Mouse (Mus musculus) right cerebral cortex, postnatal 10 days (tissue): ENCODE data around the gene Pon1.
"Not testable (repeated sequence)": the region's sequence is repeated elsewhere in the genome, so short reads cannot be mapped to it uniquely, and the experiment has no call there.

ENCODE experiments used
- DNase-seq, 2 experiments: peaks; one replicate each; pipeline ENCODE4 v3.0.0; 2021; ENCODE audit warnings: low spot score in 2 of 2

The Pon1 gene

GRCm38 (mm10) chr6:5193693-5194092 is at the start of gene Pon1:
TSS of gene Pon1 (minus strand) at chr6:5193946.
- no peak for DNase-seq

- DNase-seq, result no peak
Observed at GRCm38 (mm10) chr6:5238799-5239198, 45.1 kb upstream of the Pon1 start.

GRCm38 (mm10) chr6:5237510-5237909 is 43.8 kb upstream of the Pon1 start:
- DNase-seq, result no peak

GRCm38 (mm10) chr6:5236843-5237371 is 43.2 kb upstream of the Pon1 start:
- no peak for DNase-seq

GRCm38 (mm10) chr6:5234563-5234962 is 40.8 kb upstream of the Pon1 start:
- DNase-seq, result no peak

- no peak for DNase-seq
Observed at GRCm38 (mm10) chr6:5233812-5234211, 40.1 kb upstream of the Pon1 start.

- no peak for DNase-seq
Observed at GRCm38 (mm10) chr6:5232022-5232421, 38.3 kb upstream of the Pon1 start.

GRCm38 (mm10) chr6:5230261-5230660 is 36.5 kb upstream of the Pon1 start:
- DNase-seq, result no peak

- not testable (repeated sequence) for DNase-seq
Observed at GRCm38 (mm10) chr6:5223551-5223950, 29.8 kb upstream of the Pon1 start.

- no peak for DNase-seq
Observed at GRCm38 (mm10) chr6:5222080-5222479, 28.3 kb upstream of the Pon1 start.

- no peak for DNase-seq
Observed at GRCm38 (mm10) chr6:5218190-5218589, 24.4 kb upstream of the Pon1 start.

GRCm38 (mm10) chr6:5207817-5208216 is 14.1 kb upstream of the Pon1 start:
- no peak for DNase-seq

GRCm38 (mm10) chr6:5199916-5200315 is 6.2 kb upstream of the Pon1 start:
- DNase-seq, result no peak

- DNase-seq, result no peak
Observed at GRCm38 (mm10) chr6:5199376-5199905, 5.7 kb upstream of the Pon1 start.

GRCm38 (mm10) chr6:5198590-5198989 is 4.8 kb upstream of the Pon1 start:
- DNase-seq, result no peak

GRCm38 (mm10) chr6:5190761-5191160 is 3.0 kb downstream of the Pon1 start:
- no peak for DNase-seq

- DNase-seq, result peak in 1 of 2 experiments; percentile 23
Observed at GRCm38 (mm10) chr6:5189507-5189906, 4.2 kb downstream of the Pon1 start.

GRCm38 (mm10) chr6:5188938-5189337 is 4.8 kb downstream of the Pon1 start:
- DNase-seq, result no peak

- DNase-seq, result no peak
Observed at GRCm38 (mm10) chr6:5188036-5188435, 5.7 kb downstream of the Pon1 start.

- DNase-seq, result no peak
Observed at GRCm38 (mm10) chr6:5187586-5187985, 6.2 kb downstream of the Pon1 start.

- DNase-seq, result no peak
Observed at GRCm38 (mm10) chr6:5186229-5186950, 7.4 kb downstream of the Pon1 start.

GRCm38 (mm10) chr6:5180645-5181044 is 13.1 kb downstream of the Pon1 start:
- DNase-seq, result no peak

GRCm38 (mm10) chr6:5179189-5179588 is 14.6 kb downstream of the Pon1 start:
- DNase-seq, result no peak
